Mouse (Mus musculus) heart, postnatal 36 days (tissue): ENCODE results near the gene Ifitm10. TPM values are rescaled to one million over a fixed set of nuclear protein-coding genes. Genes with fewer than 3 reads are reported as not detected.
"Not testable (repeated sequence)": the region's sequence is repeated elsewhere in the genome, so short reads cannot be mapped to it uniquely, and the experiment has no call there.

Source experiments
- DNase-seq, 2 experiments: peaks; one replicate each; pipeline ENCODE4 v3.0.0; 2021 to 2022
- intact Hi-C: fragments of 180-260 bp; cut with DNase I; formaldehyde crosslinking; loops from one replicate; pipeline ENCODE4 v1.15.1; 2025
- total RNA-seq, 2 experiments: library from RNA; stranded (reverse); gene quantifications; 2 replicates each; pipeline ENCODE4 v1.2.3; 2021

Ifitm10 gene
- total RNA-seq = 1 to 10 TPM; 1.8 to 2.0 TPM

DNA sequence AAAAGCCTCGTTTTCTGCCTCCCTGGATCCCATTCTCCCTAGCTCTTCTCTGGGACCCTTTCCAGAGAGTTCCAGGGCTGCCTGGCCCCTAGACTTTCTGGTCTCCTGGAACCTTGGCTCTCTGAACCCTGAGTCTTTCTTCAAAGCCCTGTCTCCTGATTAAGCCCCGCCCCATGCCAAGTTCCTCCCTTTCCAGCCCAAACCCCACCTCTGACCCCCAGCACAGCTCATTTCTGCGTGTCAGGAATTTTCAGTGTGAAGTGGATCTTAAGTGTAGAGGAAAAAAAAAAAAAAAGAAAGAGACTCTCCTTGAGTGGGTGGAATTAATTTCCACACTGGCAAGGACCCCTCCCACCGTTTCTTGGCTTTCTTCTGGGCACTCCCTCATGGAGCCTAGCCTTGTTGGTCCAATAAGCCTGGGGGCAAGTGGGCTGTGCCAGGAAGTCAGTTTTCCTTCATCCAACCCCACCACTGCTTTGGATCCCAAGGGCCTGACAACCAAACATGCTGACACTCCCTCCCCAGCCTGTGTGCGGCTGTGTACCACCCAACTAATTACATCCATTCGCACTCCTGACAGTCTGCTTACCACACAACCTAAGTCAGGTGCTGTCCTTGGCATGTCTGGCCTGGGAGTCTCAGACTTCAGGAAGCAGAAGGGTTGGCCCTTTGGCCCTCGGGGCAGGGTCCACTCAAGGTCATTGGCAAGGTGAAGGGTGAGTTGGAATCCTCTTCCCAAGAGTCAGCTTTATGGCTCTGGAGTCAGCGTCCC is at the start of gene Ifitm10:
Ifitm10 (minus strand) TSS at position 113 of the 772 bp plus-strand sequence.
- intact Hi-C loops = no loop called here

DNA sequence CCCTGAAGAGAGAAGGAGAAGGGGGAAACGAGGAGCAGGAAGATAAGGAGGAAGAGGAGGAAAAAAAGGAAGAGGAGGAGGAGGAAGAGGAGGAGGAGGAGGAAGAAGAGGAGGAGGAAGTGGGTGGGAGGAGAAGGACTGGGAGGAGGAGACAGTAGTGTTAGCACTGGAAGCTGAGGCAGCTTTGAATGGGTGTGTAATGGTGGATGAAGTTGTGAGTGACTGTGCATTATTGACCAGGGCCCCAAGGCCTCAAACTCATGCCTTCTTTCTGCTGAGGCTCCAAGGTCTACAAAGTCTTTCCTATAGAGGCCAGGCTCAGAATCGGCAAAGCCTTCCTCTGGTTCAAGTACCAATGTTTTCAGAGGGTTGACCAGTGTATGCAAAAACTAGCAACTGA is 48.3 kb upstream of the Ifitm10 start:
- intact Hi-C loops = no loop called here

More for the DNA sequence above, at the start of gene Ifitm10:
- DNase-seq = no peak

DNA sequence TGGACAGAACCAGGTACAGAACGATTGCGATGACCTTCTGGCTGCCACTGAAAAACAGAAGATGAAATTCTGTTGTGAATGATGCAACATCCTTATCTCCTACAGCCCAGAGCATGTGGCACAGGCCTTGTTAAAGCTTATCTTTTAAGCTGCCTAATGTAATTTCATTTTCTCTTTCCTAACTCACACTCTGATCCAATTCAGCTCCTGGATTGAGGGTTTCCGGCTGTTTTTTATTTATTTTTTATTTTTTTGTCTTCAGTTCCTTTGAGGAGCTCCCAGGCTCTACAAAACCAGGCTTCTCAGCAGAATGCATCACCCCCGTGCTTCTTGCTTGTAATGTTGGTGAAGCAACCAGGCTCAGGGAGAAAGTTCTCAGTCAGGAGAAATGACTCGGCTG is 46.3 kb upstream of the Ifitm10 start:
- DNase-seq = no peak
- intact Hi-C loops = no loop called here

More for the DNA sequence above, 48.3 kb upstream of the Ifitm10 start:
- no peak for DNase-seq

DNA sequence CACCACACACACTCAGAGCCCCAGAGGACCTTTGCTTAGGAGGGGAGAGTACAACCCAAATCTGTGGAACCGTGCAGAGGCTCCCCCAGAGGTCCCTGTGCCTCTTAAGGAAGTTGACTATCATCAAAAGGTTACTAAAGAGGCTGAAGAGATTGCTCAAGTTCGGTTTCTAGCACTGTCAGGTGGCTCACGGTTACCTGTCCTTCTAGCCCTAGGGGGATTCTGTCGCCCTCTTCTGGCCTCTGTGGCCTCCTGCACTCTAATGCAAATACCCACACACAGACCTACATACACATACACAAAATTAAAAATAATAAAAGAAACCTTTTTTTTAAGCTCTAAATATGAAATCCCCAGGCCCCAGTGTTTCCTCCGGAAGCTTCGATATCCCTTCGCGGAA is 45.1 kb upstream of the Ifitm10 start:
- DNase-seq = no peak
- intact Hi-C loops = no loop called here

DNA sequence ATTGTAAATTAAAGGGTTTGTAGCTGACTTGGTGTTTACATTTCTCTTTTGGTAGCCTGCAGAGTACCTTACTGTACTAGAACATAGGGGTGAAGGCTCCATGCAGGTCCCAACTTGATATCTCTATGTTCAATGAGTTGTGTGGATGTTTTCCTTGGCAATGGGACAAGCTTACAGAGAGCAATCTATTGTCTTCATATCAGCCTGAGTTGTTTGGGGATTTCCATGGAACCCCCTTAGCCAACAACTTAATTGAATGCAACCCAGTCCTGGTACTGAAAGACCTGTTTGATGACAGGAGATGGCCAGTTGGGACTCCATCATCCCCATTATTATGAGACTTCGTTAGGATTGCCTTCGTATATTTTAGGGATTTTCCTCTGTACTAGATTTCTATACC is 44.5 kb upstream of the Ifitm10 start:
- intact Hi-C loops = no loop called here
- no peak for DNase-seq

DNA sequence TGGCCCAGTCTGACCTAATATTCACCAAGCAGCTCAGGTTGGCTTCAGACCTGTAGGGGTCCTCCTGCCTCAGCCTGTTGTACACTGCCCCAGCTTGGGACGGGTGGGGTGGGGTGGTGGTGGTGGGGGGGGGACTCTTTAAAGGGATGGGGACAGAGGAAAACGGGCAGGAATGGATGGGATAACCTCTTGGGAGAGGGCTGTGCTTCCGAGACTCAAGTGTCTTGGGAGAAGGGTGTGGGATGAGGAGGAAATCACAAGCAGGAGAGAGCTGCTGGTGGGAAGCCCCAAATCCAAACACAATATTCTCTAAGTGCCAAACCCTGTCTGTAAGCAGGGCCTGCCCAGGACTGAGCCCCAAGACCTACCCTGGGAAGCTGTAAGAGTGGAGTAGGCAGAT is 42.7 kb upstream of the Ifitm10 start:
- peak in 1 of 2 experiments; percentile 5 for DNase-seq
- intact Hi-C loops = no loop called here

DNA sequence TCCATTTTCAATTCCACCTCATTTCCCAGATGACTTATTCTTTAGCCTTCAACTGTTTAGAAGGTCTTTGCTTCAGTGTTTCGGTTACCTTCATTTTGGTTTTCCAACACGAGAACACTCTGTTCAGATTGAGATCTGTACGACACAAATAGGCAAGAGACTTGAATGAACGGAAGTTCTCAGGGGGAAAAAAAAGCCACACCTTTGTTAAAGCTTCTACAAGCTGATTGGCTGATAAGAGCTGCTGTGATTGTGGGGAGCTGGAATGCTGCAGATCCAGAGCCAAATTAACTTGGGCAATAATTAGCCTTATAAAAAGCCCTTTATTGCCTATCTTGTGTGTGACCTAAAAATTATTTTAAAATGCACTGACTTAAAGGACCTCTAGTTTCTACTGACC is 41.8 kb upstream of the Ifitm10 start:
- no peak for DNase-seq
- intact Hi-C loops = no loop called here

DNA sequence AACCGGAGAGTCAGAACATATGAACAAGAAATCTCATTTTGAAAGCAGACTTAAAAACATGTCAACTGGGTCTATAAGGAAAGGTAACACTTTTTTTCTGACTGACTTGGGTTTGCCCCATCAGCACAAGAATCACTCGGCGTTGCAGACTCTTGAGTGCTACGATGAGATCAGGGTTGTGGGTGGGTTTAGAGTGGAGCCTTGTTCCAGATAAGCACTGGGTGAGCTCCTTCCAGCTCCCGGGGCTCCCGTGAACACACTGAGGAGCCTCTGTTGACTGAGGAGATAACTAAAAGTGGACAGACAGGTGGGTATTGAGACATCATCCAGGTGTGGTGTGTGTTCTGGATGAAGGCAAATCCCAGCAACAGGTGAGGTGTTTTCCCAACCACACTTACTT is 39.7 kb upstream of the Ifitm10 start:
- DNase-seq = no peak
- intact Hi-C loops = loop anchor here (2.0 kb wide), 1 partner anchor 16 kb away; no protein-coding TSS in a partner anchor

DNA sequence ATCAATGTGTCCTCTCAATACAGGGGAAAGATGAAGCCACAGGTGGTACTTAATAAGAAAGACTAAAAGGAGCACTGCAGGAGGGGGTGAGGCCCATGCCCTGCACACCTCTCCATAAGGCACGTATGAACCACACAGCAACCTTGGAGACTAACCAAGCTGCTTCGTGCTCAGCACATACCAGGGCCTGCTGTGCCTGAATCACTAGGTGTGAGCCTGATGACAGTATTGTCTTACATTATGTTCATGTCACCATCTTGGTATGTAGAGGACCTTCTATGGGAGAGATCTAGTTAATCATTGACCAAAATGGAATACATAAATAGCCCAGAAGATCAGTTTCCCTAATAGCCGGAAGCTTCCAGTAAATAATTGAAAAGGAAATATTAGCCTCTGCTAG is 36.0 kb upstream of the Ifitm10 start:
- no peak for DNase-seq
- intact Hi-C loops = no loop called here

DNA sequence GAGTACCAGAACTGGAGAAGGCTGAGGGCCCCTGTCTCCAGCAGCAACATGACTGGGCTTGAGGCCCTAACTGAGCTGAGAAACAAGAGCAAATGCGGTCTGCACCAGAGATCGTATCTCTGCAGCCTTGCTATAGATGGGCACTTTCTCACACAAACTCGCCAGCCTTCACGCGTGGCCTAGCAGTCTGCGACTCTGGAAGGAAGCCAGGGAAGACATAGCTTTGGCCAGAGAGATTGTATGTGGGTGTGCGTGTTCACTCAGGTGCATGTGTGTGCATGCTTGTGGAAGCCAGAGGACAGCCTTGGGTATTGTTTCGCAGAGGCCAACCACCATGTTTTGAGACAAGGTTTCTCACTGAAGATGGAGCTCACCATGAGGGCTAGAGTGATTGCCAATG is 35.1 kb upstream of the Ifitm10 start:
- intact Hi-C loops = no loop called here
- DNase-seq = no peak

DNA sequence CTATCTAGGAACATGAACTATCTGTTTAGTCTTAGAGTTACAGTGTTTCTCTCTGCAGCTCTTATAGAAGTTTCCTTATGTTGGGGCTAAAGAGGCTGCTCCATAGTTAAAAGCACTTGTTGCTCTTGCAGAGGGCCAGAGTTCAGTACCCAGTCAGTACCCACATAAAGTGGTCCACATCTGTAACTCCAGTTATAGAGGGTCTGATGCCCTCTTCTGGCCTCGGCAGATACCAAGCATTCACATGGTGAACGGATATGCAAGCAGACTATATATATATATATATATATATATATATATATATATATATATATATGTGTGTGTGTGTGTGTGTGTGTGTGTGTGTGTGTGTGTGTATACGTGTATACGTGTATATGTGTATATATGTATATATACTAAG is 34.4 kb upstream of the Ifitm10 start:
- DNase-seq = no peak
- intact Hi-C loops = no loop called here

DNA sequence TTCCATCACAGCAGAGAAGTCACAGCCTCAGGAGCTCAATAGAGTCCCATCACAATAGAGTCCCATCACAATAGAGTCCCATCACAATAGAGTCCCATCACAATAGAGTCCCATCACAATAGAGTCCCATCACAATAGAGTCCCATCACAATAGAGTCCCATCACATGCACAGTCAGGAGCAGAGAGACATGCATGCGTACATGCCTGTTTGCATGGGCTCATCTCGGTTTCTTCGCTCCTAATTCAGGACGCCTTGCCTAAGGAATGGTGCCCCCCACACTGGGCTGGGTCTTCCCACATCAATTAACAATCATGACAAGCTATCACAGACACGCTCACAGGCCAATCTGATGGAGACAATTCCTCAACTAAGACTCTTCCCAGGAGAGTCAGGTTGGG is 31.6 kb upstream of the Ifitm10 start:
- DNase-seq, intact Hi-C loops: not testable (repeated sequence)

DNA sequence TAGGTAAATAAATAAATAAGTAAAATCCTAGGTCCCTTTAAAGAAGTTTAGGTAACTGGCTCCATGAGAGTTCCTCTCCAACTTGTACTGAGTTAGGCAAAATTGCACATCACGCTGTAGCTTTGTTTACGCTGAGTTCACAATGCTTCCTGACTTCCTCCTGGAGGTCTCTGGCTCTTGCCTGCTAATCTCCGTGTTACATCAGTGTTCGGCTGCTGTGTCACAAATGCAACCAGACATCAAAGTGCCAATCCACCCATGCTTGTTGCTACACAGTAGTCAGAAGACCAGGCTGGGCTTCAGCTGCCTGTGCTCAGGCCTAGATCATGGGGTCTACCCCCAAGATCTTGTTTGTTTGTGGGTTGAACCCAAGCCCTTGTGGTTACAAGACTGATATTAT is 30.0 kb upstream of the Ifitm10 start:
- DNase-seq = no peak
- intact Hi-C loops = no loop called here

DNA sequence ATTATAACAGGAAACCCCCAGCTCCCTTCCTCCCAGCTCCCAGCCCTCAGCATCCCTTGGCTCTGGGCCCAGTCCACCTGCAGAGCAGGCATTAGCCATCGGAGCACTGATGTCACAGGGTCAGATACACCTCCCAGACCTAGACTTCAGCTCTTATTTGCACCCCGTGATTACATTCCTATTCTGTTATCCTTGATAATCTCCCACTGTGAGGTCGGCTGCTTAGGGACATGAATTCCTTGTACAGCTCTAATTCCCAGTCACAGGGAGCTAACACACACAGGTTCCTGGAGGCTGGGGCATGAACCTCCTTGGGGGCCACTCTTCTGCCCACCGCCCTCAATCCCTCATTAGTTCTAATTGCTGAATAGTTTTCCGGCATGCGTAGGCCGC is 27.2 kb upstream of the Ifitm10 start:
- intact Hi-C loops = no loop called here
- no peak for DNase-seq

DNA sequence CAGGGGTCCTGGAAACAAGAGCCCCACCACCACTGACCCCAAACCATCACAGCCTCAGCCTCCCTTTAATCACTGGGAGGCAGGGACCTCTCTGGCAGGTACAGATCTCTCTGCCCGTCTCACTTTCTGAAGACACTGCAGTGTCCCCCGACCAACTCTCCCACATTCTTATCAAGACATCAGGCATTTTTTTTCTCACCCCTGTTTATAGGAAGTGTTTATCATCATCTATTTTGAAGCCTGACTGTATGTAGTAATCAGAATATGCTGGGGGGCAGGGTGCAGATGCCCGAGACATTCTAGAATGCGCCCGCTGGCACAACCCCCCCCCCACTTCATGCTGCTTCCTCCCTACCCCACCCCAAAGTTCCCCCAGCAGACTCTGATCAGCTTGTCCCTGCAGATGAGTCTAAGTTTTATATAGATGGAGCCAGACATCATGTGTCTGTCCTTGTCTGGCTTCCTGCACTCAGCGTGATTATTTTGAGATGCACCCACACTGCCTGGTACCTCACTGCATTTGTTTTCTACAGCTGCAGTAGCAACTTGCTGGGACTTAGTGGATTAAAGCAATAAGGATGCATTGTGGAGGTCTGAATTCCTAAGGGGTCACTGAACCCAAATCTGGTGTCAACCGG is 26.7 kb upstream of the Ifitm10 start:
- DNase-seq = no peak
- intact Hi-C loops = no loop called here

DNA sequence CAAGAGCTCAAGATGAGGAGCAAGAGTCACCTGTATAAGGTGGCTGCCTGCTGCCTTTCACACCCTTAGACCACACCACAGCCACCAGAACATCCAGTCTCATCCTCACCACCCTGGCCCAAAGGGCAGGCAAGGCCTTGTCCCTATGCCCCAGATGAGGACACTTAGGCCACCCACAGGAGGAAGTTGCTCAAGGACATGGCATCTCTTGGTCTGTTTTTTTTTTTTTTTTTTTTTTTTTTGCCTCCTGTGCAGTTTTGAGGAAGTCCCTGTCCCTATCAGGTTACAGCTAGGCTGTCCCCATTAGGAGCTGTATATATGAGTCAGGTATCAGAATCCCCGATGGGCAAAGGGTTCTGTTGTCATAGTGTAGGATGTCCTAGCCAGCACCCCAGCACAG is 25.7 kb upstream of the Ifitm10 start:
- DNase-seq = no peak
- intact Hi-C loops = no loop called here

DNA sequence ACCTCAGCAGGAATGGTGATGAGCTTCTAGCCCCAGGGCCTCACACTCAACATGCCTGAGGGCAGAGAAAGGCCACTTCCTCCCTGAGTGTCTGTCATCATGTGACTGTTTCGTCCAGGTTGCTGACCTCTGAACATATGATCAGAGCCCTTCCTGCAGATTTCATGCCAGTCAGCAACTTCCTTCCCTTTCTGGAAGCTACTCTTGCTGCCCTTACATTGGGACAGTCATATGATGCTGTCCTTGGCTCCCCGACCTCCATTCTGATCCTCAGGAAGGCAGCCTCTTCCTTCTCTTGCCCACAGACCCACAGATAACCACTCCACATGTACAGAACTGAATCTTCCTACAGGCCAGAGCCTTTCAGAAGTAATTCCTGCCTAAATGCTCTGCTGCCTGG is 24.5 kb upstream of the Ifitm10 start:
- DNase-seq = no peak

DNA sequence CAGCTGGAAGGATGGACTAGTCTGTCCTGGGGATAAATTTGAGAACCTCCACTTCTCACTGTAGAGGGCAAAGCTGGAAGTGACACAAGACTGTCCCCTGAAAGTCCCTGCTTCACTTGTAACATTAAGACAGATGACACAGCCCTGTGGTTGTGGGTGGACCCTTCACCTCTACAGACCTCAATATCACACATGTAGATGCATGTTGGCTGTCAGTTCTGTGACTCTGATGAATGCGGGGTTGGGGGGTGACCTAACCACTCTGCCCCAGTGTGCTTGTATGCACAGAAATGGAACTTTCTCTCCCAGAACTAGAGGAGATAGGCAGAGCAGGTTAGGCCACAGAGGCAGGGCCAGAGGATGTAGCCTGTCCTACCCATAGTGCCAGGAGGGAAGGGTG is 23.1 kb upstream of the Ifitm10 start:
- DNase-seq = no peak
- intact Hi-C loops = loop anchor here (2.0 kb wide), 1 partner anchor 16 kb away; no protein-coding TSS in a partner anchor

More for the DNA sequence above, 24.5 kb upstream of the Ifitm10 start:
- intact Hi-C loops = no loop called here

DNA sequence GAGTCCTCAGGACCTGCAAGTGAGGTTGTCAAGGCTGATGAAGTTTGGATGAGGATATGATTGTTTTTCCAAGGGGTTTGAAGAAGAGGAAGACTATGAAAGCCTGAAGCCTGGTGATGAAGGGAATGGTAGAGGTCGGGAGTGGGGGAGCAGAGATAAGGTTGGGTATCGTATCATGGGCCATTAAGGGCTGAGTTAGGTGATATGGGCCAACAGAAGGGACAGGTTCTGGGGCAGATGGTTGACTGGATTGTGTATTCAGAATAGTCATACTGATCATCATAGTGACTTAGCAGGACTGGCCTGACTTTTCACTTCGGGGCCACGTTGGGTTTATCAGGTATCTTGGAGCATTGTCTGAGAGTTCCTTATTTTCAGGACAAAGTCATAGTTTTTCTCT is 21.9 kb upstream of the Ifitm10 start:
- intact Hi-C loops = no loop called here

DNA sequence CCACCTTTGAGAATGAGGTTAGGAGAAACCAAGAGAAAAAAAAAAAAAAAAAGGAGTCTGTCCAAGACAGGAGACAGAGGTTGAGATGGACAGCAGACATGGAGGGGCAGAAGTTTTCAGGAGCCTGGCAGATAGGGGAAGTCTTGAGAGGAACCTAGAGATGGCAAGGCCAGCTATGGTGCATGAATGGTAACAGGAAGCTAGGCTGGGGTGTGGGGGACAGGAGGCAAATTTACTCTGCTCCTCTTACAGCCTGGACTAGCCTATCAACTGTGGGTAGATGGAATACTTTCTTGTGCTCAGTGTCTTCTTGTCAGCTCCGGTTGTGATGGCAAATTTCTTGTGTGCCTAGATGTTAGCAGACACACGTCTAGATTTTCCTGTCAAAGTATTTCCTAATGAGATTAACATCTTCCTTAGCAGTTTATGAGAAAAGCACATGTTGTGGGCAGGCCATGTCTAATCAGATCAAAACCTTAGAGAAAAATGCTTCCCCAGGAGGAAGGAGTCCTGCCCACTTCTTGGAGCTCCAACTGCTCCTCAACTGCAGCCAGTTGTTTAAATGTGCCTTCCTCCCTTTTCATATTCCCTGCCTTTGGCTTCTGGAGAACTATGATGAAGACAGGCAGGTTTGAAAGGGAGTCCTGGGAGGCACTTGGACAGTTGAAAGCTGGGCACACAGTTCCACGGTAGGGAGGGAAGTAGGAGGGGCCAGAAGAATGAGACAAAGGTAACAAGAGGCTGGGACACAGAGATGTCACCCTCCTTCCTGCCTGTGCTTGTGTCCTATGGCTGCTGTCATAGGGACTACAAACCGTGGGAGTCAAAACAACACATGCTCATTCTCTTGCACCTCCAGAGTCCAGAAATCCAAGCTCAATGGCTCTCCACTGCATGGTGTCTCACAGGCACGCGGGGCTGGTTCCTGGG is 21.0 kb upstream of the Ifitm10 start:
- intact Hi-C loops = no loop called here
- DNase-seq = no peak

More for the DNA sequence above, 21.9 kb upstream of the Ifitm10 start:
- DNase-seq = no peak

DNA sequence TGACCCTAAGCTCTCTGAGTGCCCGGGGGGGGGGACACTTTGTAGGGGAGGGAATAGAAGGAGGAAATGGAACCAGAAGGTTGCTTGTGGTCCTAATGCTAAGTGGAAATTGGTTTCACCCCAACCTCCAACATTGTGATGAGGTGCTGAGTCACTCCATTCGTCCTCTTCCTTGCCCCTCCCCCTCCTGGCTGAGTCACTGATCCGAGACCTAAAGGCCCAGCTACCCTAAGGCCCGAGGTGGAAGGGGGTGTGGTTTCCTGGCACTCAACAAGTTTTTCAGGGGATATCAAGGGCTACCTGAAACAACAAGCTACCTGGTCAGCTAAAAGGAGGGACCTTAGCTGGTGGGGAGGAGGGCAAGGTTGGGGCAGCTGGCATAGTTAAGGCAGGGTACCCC is 19.6 kb upstream of the Ifitm10 start:
- intact Hi-C loops = no loop called here
- no peak for DNase-seq
